Mouse (Mus musculus) right cerebral cortex, postnatal 4 days (tissue): ENCODE measurements around the gene Tgfbi.
A peak's percentile ranks its signal among the peaks of the same experiment; 100 is the strongest.

Experiments used
- DNase-seq: peaks from one replicate; pipeline ENCODE4 v3.0.0-alpha.2; 2022

The Tgfbi gene

DNA sequence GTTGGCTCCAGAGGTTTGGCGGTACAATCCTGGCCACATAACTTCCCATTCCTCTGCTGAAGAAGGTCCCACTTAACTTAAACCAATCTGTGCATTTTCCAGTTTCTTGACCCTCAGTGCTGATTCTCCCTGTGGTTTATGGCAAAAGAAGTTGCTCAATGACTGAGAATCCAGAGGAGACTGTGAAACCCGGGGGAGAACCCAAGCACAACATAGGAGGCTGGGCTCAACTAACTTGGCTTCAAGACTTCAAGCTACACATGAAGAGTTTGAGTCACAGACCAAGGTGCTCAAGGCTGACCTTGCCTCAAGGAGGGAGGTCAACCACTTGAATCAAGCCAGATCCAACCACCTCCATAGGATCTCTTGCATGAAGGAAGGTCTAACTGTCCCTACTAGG, 9.8 kb upstream of the Tgfbi start:
- no peak for DNase-seq

DNA sequence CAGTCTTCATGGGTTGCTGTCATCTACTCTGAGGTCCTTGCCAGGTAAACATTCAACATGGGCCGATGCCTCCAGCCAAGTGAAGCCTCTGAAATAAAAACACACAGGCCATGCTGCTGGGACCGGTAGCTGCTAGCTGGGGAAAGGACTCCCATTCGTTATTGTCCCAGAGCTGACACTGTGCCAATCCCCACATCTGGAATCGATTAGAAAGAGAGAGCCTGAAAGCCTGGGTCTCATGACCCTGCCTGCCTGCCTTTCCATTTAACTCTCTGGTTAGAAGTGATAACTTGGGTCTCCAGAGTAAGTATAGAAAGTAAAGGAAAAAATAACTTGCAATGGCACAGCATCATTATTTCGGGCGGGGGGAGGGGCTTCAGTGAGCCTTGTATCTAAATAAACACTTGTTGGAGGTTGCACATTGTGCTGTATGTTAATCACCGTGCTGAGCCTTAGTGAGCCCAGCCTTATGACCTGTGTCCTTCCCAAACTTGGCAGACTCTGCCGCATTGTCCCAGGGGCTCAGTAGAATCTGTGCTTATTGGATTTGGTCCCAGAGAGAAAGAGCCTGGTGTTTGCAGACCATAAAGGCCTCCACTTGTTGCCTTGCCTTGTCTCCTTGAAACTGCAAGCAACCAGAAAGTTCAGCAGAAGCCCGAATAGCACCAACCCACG, 9.0 kb upstream of the Tgfbi start:
- DNase-seq, result no peak

GRCm38 (mm10) chr13:56601199-56601598, 8.1 kb upstream of the Tgfbi start:
- no peak for DNase-seq

DNA sequence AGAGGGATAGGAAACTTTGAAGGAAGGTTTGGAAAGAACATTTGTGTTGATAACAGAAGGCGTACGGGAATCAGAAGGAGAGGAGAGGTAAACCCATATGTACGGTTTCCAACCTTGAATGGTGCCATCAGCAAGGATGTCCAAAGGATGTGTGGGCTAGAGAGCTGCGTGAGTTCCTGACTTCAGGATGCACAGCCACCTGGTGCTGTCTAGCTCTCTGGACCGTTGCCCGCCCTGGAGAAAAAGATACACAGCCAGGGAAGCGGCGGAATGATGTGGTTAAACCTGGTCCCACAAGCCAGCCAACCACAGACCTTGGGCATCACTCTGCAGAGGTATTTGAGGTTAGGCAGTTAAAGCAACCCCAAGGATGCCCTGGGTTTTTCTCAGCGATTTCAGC, 3.8 kb upstream of the Tgfbi start:
- DNase-seq, result no peak

GRCm38 (mm10) chr13:56606724-56607123, 2.6 kb upstream of the Tgfbi start:
- no peak for DNase-seq

DNA sequence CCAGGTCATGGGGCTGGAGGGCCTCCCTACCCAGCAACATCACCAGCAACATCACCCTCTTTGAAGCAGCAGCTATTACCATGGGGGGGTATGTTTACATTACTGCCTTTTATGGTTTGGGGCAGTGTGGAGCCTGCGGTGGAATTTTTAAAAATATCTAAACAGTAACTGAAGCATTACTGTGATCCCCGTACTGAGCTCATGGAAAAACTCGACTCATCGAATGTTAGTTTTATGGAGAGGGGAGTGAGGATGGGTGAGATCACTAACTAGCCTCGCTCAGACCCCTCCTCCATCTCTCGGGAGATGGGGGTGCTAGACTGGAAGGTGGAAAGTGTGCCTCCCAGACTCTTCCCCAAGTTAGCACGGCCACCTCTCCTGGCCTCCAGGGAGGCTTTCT, 2.1 kb upstream of the Tgfbi start:
- DNase-seq, result no peak

GRCm38 (mm10) chr13:56607846-56608245, 1.5 kb upstream of the Tgfbi start:
- DNase-seq, result no peak

- no peak for DNase-seq
Measured at GRCm38 (mm10) chr13:56611129-56611528, 1.8 kb downstream of the Tgfbi start.

DNA sequence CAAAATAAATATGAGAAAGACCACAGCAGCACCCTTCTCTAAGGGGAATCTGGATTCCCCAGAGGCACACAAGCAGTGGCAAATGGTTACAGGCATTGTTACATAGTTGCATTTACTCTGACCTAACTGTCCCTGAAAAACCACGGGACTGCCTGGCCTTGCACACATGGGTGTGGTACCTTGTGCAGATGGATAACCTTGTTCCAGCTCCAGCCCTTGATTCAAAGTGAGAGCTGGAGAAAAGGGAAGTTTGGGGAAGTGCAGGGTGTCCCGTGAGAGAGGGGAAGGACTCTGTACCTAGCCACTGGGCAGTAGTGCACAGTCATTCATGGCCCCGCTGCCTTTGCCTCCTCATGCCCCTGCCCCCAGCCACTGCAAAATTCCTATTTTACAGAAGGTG, 2.4 kb downstream of the Tgfbi start:
- DNase-seq, result no peak

- DNase-seq, result no peak
Measured at GRCm38 (mm10) chr13:56612331-56612730, 3.0 kb downstream of the Tgfbi start.

DNA sequence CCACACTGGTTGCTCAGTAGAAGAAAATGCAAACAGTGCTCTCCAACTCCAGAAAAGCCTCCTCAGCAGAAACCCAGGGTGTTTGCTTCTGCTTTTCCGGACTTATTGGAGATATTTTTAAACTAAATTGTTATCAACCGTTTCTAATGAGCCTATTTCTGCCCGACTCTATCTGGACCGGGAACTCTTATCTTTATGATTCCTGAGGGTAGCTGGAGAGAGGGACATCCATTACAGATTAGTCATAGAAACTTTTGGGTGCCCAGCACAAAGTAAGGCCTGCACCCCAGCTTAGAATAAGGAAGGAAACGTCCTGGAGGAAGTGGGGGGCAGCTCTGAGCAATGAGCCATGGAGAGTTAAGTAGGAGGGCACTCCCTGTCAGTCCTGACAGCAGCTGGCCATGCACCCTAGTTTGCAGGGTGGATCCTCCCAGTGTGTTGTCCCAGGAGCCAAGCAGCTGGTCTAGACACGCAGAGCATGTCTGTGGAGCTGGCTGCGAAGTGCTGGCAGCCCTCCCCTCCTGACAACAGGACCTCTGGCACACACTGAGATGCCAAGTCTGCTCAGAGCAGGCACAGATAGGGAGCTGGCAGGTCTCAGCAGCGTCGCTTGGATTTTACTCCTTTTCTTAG, 4.2 kb downstream of the Tgfbi start:
- DNase-seq, result peak; percentile 24

DNA sequence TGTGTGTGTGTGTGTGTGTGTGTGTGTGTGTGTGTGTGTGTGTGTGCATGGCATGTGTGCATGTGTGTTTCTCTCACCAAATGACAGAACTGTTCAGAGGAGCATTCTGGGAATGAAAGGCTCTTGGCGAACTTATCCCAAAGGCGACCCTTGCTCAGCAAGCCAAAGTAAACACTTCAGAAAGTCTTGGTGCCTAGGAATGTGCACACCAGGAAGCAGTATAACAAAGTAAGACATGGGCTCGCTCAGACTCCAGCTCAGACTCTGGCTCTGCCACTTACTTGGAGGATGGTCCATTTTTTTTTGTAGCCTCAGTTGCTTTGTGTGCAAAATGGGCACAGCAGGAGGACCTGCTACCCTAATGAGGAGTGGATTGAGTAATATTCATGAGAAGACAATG, 5.4 kb downstream of the Tgfbi start:
- DNase-seq, result no peak

- no peak for DNase-seq
Measured at GRCm38 (mm10) chr13:56615223-56615622, 5.9 kb downstream of the Tgfbi start.

DNA sequence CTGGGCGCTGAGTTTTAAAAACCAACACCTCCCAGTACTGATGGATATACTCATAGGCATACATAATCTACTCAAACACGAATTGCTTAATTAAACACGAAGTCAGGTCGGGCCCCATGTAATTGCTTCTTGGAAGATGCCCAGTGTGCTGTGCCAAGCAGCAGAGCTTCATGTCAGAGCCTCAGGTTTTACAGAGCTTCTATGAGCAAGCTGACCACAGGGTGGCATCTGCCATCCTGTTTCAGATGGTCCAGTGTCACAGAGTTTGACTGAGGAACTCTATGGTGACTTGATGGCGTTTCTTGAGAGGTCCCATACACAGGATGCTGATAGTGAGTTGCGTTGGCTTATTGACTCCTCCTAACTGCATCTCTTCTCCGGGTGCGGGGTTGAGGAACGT, 6.5 kb downstream of the Tgfbi start:
- peak; percentile 18 for DNase-seq

DNA sequence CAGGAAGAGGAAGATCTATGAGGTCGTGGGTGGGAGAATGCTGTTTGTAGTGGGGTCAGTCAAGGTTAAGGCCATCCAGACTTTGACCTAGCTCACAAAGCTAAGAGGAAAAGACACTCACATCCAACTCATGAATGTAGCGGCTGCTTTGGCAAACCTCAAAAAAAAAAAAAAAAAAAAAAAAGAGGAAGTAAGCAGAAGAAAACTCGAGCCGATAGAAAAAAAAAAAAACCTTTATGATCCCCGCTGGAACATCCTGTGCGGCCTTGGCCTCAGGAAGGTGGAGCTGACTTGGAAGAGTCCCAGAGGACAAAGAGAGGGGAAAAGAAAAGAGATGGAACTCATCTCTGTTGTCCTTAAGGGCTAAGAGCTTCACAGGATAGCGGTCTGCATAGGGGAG, 7.1 kb downstream of the Tgfbi start:
- no peak for DNase-seq

DNA sequence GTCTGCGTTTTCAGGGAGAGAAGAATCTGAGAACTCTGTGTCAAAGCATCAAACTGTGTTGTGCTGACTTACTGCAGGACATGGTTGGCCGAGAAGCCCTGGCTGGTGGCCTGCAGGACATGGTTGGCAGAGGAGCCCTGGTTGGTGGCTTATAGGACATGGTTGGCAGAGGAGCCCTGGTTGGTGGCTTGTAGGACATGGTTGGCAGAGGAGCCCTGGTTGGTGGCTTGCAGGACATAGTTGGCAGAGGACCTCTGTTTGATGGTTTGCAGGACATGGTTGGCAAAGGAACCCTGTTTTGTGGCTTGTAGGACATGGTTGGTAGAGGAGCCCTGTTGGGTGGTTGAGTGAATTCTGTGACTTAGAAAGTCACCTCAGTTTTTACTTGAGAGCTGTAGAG, 7.9 kb downstream of the Tgfbi start:
- DNase-seq, result no peak

DNA sequence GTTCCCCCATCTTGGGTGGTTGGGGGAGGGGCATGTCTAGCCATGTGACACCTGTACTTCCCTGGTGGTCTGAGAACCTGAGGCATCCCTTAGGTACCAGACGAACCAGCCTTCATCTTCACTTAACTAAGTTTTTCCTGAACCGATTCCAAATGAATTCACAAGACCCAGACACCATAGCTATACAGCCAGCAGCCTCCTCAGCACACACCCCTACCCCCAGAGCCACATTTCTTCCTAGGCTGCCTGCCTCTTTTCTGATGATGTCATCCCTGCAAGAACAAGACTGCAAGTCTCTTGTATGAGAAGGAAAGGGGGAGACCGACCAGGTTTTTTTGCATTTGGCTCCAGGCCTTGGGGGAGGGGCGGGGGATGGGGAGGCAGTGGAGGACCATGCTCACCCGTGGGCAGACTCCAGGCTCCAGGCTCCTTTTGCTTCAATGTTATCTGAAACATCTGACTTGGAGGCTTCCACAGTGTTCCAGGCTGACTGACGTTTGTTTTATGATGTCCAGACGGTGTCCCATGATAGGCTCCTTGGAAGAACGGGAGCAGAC, 13.0 kb downstream of the Tgfbi start:
- DNase-seq, result no peak

DNA sequence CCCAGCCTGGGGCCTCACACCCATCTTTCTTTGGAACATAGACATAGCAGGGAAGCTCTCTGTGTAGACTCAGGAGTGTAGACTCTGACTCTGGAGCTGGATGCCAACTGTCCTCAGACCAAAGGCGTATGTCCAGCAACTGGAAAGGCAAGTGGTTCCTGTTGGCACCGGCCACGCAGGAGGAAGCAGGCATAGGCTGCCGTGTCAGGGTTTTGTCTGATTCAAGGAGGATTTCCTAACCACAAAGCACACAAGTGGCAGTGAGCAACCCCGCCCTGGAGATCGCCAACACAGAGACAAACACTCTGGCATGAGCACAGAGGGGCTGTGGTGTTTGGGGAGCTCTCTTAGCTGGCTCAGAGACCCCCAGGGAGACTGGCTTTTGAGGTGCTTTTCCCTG, 17.2 kb downstream of the Tgfbi start:
- no peak for DNase-seq

- DNase-seq, result no peak
Measured at GRCm38 (mm10) chr13:56630081-56630480, 20.8 kb downstream of the Tgfbi start.

- DNase-seq, result no peak
Measured at GRCm38 (mm10) chr13:56630552-56630951, 21.2 kb downstream of the Tgfbi start.

DNA sequence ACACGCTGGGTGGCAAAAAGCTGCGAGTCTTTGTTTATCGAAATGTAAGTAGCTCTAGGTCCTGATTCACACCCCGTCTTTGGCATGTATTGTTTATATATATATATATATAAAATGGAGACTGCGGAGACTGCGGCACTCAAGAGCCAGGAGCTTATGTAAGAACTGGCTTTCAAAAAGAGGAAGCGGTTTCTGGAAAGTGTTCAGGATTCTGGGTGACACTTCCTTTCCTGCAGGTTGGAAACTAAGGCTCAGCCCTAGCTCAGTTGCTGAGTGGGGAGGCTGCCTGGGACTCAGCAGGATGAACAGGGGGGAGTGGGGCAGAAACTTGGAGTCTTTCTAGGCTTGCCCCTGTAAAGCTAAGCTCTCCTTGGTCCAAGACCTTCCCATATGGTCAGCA, 22.0 kb downstream of the Tgfbi start:
- DNase-seq, result no peak

GRCm38 (mm10) chr13:56634139-56634615, 24.9 kb downstream of the Tgfbi start:
- no peak for DNase-seq

DNA sequence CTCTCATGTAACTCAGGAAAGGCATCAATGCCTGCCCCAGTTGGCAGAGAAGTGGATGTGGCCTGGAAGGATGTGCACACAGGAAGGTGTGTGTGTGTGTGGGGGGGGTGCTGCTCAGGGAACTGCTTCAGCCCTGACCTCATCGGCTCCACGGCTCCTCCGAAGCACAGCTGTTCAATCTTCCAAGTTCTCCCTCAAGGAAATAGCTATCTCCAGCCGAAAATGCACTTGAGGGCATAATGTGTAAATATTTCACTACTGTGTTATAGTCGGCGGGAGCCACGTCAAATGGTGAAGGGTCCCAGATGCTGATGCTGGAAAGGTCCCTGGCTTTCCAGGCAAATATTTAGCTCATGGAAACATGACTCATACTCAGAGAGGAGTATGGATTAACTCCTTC, 25.6 kb downstream of the Tgfbi start:
- DNase-seq, result no peak

DNA sequence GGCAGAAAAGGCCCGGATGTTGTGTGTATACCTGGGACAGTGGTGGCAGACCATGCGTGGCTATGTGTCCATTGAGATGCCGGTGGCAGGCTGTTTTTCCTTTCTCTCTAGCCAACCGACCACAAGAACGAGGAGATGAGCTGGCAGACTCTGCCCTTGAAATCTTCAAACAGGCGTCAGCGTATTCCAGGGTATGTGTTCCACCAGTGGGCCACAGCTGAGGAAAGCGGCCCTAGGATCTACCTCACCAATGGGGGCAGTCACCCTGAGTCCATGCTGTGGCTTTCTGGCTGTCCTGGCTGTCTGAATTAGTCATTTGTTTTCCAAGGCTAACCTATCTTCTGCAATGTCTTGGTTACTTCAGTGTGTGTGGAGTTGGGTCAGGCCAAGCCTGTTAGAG, 27.7 kb downstream of the Tgfbi start:
- DNase-seq, result no peak

GRCm38 (mm10) chr13:56641746-56642145, 32.4 kb downstream of the Tgfbi start:
- no peak for DNase-seq
